Mouse (Mus musculus): Measurements from ENCODE around the gene Aif1l. TPM values are rescaled to one million over a fixed set of nuclear protein-coding genes. Genes with fewer than 3 reads are reported as not detected.
"Not testable (repeated sequence)": the region's sequence is repeated elsewhere in the genome, so short reads cannot be mapped to it uniquely, and the experiment has no call there.

Gene Aif1l
- polyA plus RNA-seq (2015; fragmentation: Nextera tagmentation; extraction: Ambion mirVana): 23.8 and 26.6 TPM in 2 replicates

DNA sequence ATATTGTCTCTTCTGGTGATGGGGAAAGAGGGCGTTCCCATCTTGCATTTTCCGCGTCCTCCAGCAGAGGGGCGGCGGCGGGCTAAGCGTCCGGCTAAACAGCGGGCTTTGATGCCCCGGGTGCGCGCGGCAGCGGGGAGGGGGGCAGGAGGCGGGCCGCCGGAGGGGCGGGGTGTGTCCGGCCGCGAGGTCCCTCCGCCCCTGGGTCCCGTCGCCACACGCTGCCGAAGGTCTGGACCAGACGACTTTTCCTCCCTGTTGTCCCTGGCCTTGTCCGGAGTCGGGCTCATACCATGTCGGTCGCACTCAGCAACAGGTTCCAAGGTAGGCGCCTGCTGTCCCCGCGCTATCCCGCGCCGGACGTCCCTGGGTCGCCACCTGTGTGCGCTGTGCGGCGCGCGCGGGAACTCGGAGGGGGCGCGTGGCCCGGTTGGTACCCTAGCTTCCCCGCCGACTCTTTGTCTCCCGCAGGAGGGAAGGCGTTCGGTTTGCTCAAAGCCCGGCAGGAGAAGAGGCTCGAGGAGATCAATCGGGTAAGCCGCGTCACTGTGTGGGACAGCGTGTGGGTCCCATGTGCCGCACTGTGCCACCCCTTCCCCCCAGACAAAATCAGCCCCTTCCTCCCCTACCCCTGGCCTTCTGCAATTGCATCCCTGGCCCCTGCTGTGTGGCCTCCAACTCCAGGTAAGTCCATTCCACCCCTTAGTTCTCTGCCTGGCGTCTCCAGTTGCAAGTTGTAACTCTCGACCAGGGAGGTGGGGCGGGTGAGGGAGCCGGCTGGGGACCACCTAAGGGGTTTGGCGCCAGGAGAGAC lies at the start of gene Aif1l:
Gene Aif1l, plus strand, starts transcription at position 82 of the 814 bp plus-strand sequence.
- WGBS: under 1% methylated on average over 66 of the region's 66 CpGs
- Histone ChIP-seq H3K4me2 (replicated peaks) (peak within 1 kb of the TSS; percentile 99), H3K27ac (replicated peaks) (no peak within 1 kb of the TSS)

DNA sequence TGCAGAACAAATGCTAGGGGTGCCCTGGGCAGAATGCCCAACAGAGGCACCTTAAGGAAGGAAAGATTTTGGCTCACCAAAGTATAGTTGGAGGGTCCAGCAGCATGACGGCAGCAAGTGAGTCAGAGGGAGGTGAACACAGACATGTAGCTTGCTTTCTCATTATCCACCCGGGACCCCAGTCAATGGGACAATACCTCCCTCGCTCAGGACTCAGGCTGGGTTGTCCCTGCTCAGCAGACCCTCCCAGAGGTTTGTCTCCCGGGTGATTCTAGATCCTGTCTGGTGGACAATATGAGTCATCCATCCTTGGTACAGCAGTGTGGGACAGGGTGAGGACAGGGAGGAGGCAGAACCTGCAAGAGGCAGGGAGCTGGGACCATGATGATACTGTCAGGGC lies 49.0 kb upstream of the Aif1l start:
- Histone ChIP-seq H3K9ac (no peak overlapping the region), H3K36me3 (no peaks in the 10 kb centered on the region), H3K27ac (replicated peaks) (no peak overlapping the region), H3K4me3 (replicated peaks) (no peak overlapping the region), H3K4me2 (replicated peaks) (no peak overlapping the region), H3K9me3 (replicated peaks) (no peaks in the 10 kb centered on the region), H3K27me3 (no peaks in the 10 kb centered on the region), H3K4me1 (peaks cover 42% of the 10 kb centered on the region)
- WGBS: 59% methylated on average over 4 of the region's 4 CpGs
- ATAC-seq (ENCODE audit: insufficient number of reproducible peaks, low FRiP score, low TSS enrichment, low read depth): no peak

More for the DNA sequence above, at the start of gene Aif1l:
- peaks cover 21% of the 10 kb centered on the region for H3K4me1 ChIP-seq
- peak within 1 kb of the TSS; percentile 68 for H3K4me3 ChIP-seq (replicated peaks)
- peak within 1 kb of the TSS; percentile 51 for H3K9ac ChIP-seq
- H3K27me3 ChIP-seq: 0 out of 2 replicates have a peak, but pooled peaks cover 3% of the 10 kb centered on the region
- no peaks in the 10 kb centered on the region for H3K9me3 ChIP-seq (replicated peaks)
- ATAC-seq (ENCODE audit: insufficient number of reproducible peaks, low FRiP score, low TSS enrichment, low read depth): peak; percentile 56; the same call in 1 of the 2 replicates
- H3K36me3 ChIP-seq: no peaks in the 10 kb centered on the region

DNA sequence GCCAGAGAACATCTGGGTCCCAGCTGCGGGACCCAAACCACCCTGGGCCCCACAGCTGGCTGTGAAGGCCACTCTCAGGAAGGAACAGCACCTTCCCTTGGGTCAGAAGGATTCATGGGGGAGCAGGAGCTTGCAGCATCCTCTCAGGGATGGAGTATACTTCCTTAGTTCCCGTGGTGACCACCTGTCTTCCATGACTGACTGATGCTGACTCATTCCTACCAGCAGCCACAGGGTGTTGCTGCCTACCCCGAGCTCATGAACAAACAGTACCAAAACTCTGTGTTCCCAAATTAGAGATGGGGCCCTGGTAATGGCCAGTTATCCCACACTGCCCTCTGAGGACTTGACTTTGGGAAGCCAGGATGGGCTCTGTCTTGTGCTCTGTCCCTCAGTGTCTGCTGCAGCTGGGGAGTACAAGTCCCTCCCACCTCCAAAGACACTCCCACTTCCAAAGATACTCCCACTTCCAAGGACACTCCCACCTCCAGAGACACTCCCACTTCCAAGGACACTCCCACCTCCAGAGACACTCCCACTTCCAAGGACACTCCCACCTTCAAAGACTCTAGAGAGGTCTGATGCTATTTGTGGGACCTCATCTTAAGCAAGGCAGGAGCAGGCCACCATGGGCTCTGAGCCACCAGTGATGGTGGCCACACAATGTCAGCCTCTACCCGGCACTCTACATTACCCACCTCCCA lies 48.1 kb upstream of the Aif1l start:
- Histone ChIP-seq H3K9me3 (replicated peaks) (no peaks in the 10 kb centered on the region), H3K4me3 (replicated peaks) (no peak overlapping the region), H3K9ac (no peak overlapping the region), H3K27me3 (no peaks in the 10 kb centered on the region), H3K4me1 (peaks cover 45% of the 10 kb centered on the region), H3K4me2 (replicated peaks) (no peak overlapping the region), H3K36me3 (no peaks in the 10 kb centered on the region), H3K27ac (replicated peaks) (no peak overlapping the region)
- ATAC-seq (ENCODE audit: insufficient number of reproducible peaks, low FRiP score, low TSS enrichment, low read depth): no peak
- WGBS: 54% methylated on average over 4 of the region's 4 CpGs

DNA sequence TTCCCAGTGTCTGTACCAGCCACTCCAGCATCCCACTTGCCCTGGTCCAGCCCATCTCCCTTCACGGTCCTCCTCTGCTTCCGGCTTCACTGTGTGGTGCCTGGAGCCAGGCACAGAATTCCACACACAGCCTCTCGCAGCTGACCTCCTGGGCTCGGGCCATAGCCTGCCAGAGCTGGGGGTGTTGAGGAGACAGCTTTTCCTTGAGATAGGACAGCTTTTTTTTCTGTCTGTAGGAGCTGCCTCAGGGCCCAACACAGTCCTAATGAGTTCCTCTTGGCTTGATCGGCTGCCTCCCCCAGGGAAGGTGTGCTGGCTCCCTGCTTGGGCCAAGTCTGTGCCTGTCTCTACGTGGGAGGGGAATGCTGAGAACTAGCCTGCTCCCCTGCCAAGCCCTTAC lies 45.9 kb upstream of the Aif1l start:
- Histone ChIP-seq H3K36me3 (no peaks in the 10 kb centered on the region), H3K4me1 (peaks cover 45% of the 10 kb centered on the region), H3K9me3 (replicated peaks) (no peaks in the 10 kb centered on the region), H3K4me3 (replicated peaks) (no peak overlapping the region), H3K27me3 (no peaks in the 10 kb centered on the region), H3K4me2 (replicated peaks) (no peak overlapping the region), H3K27ac (replicated peaks) (peak overlapping the region; percentile 51), H3K9ac (no peak overlapping the region)
- ATAC-seq (ENCODE audit: insufficient number of reproducible peaks, low FRiP score, low TSS enrichment, low read depth): peak; percentile 25; the same call in 1 of the 2 replicates
- 6% methylated on average over 6 of the region's 6 CpGs for WGBS

DNA sequence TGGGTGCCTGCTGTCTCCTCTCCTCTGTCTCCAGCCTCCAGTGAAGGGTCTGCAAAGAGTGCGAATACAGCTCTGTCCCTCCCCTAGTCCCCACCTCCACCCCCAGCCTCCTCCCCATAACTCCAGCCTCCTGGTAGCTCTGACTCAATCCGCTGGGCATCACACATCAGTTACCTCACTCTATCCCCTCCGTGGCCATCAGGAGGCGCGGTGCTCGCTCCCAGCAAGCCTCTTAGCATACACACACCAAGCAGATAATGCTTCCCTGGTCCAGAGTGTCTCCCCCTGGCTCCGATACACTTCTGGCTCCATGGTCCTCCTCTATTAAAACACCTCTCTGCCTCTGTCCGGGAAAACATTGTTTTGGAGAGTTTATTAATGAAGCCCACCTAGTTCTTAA lies 45.3 kb upstream of the Aif1l start:
- Histone ChIP-seq H3K27me3 (no peaks in the 10 kb centered on the region), H3K9ac (no peak overlapping the region), H3K36me3 (no peaks in the 10 kb centered on the region), H3K27ac (replicated peaks) (peak overlapping the region; percentile 51), H3K4me3 (replicated peaks) (no peak overlapping the region), H3K4me1 (peaks cover 43% of the 10 kb centered on the region), H3K9me3 (replicated peaks) (no peaks in the 10 kb centered on the region), H3K4me2 (replicated peaks) (no peak overlapping the region)
- ATAC-seq (ENCODE audit: insufficient number of reproducible peaks, low FRiP score, low TSS enrichment, low read depth): no peak
- whole genome bisulfite sequencing: 13% methylated on average over 8 of the region's 8 CpGs

DNA sequence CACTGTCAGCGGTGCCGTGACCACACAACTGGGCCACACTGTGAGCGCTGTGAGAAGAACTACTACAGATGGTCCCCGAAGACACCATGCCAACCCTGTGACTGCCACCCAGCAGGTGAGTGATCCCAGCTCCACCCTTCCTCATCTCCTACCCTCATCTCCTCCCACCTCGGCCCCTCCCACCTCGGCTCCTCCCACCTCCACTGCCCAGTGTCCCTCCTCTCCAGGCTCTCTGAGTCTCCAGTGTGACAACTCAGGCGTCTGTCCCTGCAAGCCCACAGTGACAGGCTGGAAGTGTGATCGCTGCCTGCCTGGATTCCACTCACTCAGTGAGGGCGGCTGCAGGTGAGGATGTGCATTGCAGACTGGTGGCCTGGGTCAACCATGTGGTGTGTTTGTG lies 44.3 kb upstream of the Aif1l start:
- Histone ChIP-seq H3K36me3 (no peaks in the 10 kb centered on the region), H3K4me3 (replicated peaks) (no peak overlapping the region), H3K9me3 (replicated peaks) (no peaks in the 10 kb centered on the region), H3K27ac (replicated peaks) (no peak overlapping the region), H3K9ac (no peak overlapping the region), H3K27me3 (no peaks in the 10 kb centered on the region), H3K4me1 (peaks cover 39% of the 10 kb centered on the region), H3K4me2 (replicated peaks) (no peak overlapping the region)
- whole genome bisulfite sequencing: 49% methylated on average over 9 of the region's 9 CpGs
- ATAC-seq (ENCODE audit: insufficient number of reproducible peaks, low FRiP score, low TSS enrichment, low read depth): no peak

DNA sequence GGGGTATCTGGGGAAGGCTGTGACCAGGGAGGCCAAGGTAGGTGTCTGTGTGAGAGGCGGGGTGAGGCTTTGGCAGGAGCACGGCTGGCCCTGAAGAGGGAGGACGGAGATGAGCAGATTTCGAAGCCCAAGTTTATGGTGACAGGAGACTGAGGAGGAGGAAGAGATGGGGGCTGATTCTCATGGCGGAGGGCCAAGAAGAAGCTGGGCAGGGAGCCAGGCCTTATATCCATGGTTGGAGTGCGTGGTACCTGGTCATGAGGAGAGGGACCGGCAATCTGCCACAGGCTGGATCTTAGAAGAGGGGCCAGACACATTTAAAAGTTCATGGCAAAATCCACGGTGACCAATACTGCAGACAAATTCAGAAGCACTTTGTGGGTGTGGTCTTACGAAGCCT lies 43.5 kb upstream of the Aif1l start:
- H3K4me1 ChIP-seq: peaks cover 37% of the 10 kb centered on the region
- H3K9ac ChIP-seq: no peak overlapping the region
- no peaks in the 10 kb centered on the region for H3K27me3 ChIP-seq
- H3K4me3 ChIP-seq (replicated peaks): no peak overlapping the region
- no peak for ATAC-seq (ENCODE audit: insufficient number of reproducible peaks, low FRiP score, low TSS enrichment, low read depth)
- no peaks in the 10 kb centered on the region for H3K9me3 ChIP-seq (replicated peaks)
- H3K4me2 ChIP-seq (replicated peaks): no peak overlapping the region
- no peaks in the 10 kb centered on the region for H3K36me3 ChIP-seq
- no peak overlapping the region for H3K27ac ChIP-seq (replicated peaks)
- 63% methylated on average over 9 of the region's 9 CpGs for WGBS

DNA sequence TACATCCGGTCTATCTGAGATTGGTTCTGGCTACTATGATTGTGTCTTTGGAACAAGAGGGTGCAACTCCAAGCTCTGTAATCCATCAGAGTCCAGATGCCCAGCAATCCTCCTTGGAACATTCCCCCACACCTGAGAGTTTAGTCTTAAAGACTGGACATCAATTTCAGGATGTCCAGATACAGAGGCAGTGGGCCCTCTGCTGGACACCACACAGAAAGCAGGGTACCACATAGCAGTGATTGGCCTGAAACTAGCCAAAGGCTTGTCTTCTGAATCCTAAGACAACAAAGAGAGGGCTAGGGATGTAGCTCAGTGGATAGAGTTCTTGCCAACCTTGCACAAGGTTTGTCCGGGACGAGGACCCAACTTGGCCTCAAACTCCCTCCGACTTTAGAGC lies 37.4 kb upstream of the Aif1l start:
- H3K27me3 ChIP-seq: no peaks in the 10 kb centered on the region
- ATAC-seq (ENCODE audit: insufficient number of reproducible peaks, low FRiP score, low TSS enrichment, low read depth): no peak
- H3K36me3 ChIP-seq: no peaks in the 10 kb centered on the region
- no peaks in the 10 kb centered on the region for H3K4me1 ChIP-seq
- 72% methylated on average over 4 of the region's 4 CpGs for WGBS
- no peak overlapping the region for H3K4me3 ChIP-seq (replicated peaks)
- H3K9ac ChIP-seq: no peak overlapping the region
- no peaks in the 10 kb centered on the region for H3K9me3 ChIP-seq (replicated peaks)
- H3K27ac ChIP-seq (replicated peaks): no peak overlapping the region
- H3K4me2 ChIP-seq (replicated peaks): no peak overlapping the region

DNA sequence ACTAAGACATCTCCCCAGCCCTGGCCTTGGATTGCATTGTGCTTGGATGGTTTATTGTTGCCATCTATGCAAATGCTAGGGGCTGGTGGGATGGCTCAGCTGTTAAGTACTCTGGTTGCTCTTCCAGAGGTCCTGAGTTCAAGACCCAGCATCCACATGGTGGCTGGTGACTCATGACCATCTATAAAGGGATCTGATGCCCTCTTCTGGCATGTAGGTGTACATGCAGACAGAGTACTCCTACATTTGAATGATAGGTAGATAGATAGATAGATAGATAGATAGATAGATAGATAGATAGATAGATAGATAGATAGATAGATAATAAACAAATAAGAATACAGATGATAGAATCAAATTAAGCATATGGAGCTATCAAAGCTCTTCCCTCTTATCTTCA lies 35.7 kb upstream of the Aif1l start:
- not testable (repeated sequence) for H3K27ac ChIP-seq (replicated peaks); H3K27me3 ChIP-seq; H3K36me3 ChIP-seq; H3K4me1 ChIP-seq; H3K9me3 ChIP-seq (replicated peaks); ATAC-seq (ENCODE audit: insufficient number of reproducible peaks, low FRiP score, low TSS enrichment, low read depth); H3K9ac ChIP-seq; H3K4me2 ChIP-seq (replicated peaks); H3K4me3 ChIP-seq (replicated peaks)

DNA sequence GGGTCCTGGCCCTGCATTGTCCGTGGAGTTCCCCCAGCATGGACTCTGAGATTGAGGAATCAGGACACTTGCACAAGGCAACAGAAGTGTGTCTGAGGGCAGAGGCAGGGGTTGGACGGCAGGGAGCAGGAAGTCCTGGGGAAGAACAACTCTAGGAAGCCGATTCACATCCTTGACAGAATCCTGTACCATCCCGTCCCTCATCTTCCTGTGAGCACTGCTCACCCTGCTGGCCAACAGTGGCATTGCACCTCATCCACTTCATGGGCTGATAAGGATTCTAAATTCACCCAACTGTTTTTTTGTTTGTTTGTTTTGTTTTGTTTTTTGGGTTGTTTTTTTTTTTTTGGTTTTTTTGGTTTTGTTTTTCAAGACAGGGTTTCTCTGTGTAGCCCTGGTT lies 34.8 kb upstream of the Aif1l start:
- Histone ChIP-seq H3K9ac (no peak overlapping the region), H3K36me3 (no peaks in the 10 kb centered on the region), H3K9me3 (replicated peaks) (no peaks in the 10 kb centered on the region), H3K4me1 (no peaks in the 10 kb centered on the region), H3K4me3 (replicated peaks) (no peak overlapping the region), H3K27me3 (no peaks in the 10 kb centered on the region), H3K27ac (replicated peaks) (no peak overlapping the region), H3K4me2 (replicated peaks) (no peak overlapping the region)
- no peak for ATAC-seq (ENCODE audit: insufficient number of reproducible peaks, low FRiP score, low TSS enrichment, low read depth)
- WGBS: 23% methylated on average over 4 of the region's 4 CpGs

DNA sequence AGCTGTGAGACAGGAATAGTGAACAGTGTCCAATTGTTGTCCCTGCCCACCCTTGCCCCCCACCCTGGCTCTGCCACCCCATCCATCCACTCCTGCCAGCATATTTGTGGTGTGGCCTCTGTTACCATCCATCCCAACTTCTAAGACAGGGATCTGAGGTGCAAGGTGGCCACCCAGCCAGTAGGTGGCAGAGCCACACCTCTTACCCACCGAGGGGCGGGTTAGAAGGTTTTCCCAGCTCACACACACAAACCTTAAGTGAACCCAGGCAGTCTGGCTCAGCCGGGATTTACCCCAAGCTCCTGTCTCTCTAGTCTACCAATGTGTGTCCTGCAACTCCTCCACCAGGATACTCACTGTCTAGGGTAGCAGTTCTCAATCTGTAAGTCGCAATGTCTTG lies 32.3 kb upstream of the Aif1l start:
- 21% methylated on average over 4 of the region's 4 CpGs for WGBS
- no peak for ATAC-seq (ENCODE audit: insufficient number of reproducible peaks, low FRiP score, low TSS enrichment, low read depth)

More for the DNA sequence above, 32.3 kb upstream of the Aif1l start:
- Histone ChIP-seq H3K4me3 (replicated peaks) (no peak overlapping the region), H3K9me3 (replicated peaks) (no peaks in the 10 kb centered on the region), H3K4me2 (replicated peaks) (no peak overlapping the region), H3K4me1 (no peaks in the 10 kb centered on the region), H3K27ac (replicated peaks) (no peak overlapping the region), H3K36me3 (no peaks in the 10 kb centered on the region), H3K27me3 (no peaks in the 10 kb centered on the region), H3K9ac (no peak overlapping the region)
